ENCODE assay signal across 8 mouse cellular contexts in the genomic region with DNA sequence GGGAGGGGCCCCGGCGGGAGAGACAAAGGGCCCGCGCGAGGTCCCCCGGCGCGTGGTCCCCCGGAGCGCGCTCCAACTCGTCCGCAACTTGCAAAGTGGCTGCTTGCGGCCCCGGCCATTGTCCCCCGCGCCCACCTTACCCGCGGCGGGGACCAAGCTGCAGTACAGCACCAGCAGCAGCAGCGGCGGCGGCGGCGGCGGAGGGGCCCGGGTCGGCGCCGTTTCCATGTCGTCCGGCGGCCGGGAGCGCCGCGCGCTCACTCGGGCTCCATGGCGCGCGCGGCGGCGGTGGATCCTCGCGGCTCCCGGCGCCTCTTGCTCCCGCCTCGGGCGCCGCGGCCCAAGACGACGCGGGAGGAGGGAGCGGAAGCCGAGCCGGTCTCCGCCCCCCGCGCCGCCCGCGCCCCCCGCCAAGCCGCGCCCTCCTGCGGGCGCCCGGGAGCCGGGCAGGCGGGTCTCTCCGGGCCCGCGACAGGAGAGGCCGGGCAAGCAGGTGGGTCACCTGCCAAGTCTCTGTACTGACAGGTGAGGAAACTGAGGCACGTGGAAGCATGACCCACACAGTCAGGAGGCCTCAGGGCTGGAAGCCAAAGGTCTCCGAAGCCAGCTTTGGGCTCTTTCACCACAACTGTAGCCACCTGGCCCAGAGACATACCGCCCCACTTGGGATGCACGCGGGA. TPM values are rescaled to one million over a fixed set of nuclear protein-coding genes. Genes with fewer than 3 reads are reported as not detected.
DNase-seq lines count a peak whose midpoint lies in the region; ATAC-seq and TF ChIP-seq lines count a peak whose summit lies in the region.

Lrp5 (minus strand) TSS at position 350 of the 680 bp plus-strand sequence.

- H3K9me3 ChIP-seq in hindbrain, embryonic 14.5 days (ENCODE audit: control insufficient read depth, low read length), result no peaks in the 10 kb centered on the region
- H3K9me3 ChIP-seq in liver, embryonic 12.5 days (replicated peaks), result no peaks in the 10 kb centered on the region

- H3K27ac ChIP-seq in hindbrain, embryonic 14.5 days, result peak within 1 kb of the TSS; percentile 49; the same call in 1 of the 2 replicates
- H3K27ac ChIP-seq in liver, embryonic 12.5 days, result peak within 1 kb of the TSS; percentile 75

- peak within 1 kb of the TSS; percentile 100 for H3K4me2 ChIP-seq in hindbrain, embryonic 14.5 days (replicated peaks)
- H3K4me2 ChIP-seq in liver, embryonic 12.5 days, result peak within 1 kb of the TSS; percentile 94
- H3K4me2 ChIP-seq in myocyte (ENCODE audit: low read depth), result peak within 1 kb of the TSS; percentile 88

- H3K27me3 ChIP-seq in hindbrain, embryonic 14.5 days (ENCODE audit: control insufficient read depth, insufficient read depth, low read length), result peaks cover 14% of the 10 kb centered on the region
- H3K27me3 ChIP-seq in liver, embryonic 12.5 days (replicated peaks), result peaks cover 33% of the 10 kb centered on the region
- no peaks in the 10 kb centered on the region for H3K27me3 ChIP-seq in myocyte (ENCODE audit: control insufficient read depth, insufficient read depth, insufficient read length)

- WGBS in hindbrain, embryonic 14.5 days, result under 1% methylated on average over 51 of the region's 83 CpGs
- WGBS in liver, embryonic 12.5 days (ENCODE audit: insufficient replicate concordance), result under 1% methylated on average over 73 of the region's 83 CpGs

- H3ac ChIP-seq in myocyte (ENCODE audit: control insufficient read depth, insufficient read length), result peak within 1 kb of the TSS; percentile 80

- DNase-seq in cerebellum, postnatal 14 days, result peak; percentile 35 to 37
- peak; percentile 82 for DNase-seq in adrenal gland, postnatal 14 days
- peak in 1 of 2 experiments; percentile 44 for DNase-seq in gastrocnemius, adult 8-10 months (ENCODE audit: low spot score in 2 of 2)
- DNase-seq in hindbrain, embryonic 14.5 days (ENCODE audit: low spot score), result no peak
- DNase-seq in urinary bladder, postnatal 25 days (ENCODE audit: low spot score), result peak; percentile 60

- no peak for ATAC-seq in cerebellum, adult (ENCODE audit: insufficient number of reproducible peaks, low FRiP score, low TSS enrichment)
- peak; percentile 47; the same call in 1 of the 2 replicates for ATAC-seq in hindbrain, embryonic 14.5 days (ENCODE audit: low FRiP score)
- peak; percentile 14; the same call in 1 of the 2 replicates for ATAC-seq in liver, embryonic 12.5 days

- H3K79me2 ChIP-seq in myocyte (ENCODE audit: control insufficient read depth, insufficient read depth), result peaks cover 39% of the 10 kb centered on the region

- H3K4me1 ChIP-seq in hindbrain, embryonic 14.5 days (replicated peaks; ENCODE audit: control insufficient read depth, insufficient read depth, low read length), result peaks cover 21% of the 10 kb centered on the region
- peaks cover 64% of the 10 kb centered on the region for H3K4me1 ChIP-seq in liver, embryonic 12.5 days

- H3K9ac ChIP-seq in hindbrain, embryonic 14.5 days, result peak within 1 kb of the TSS; percentile 77
- H3K9ac ChIP-seq in liver, embryonic 12.5 days, result peak within 1 kb of the TSS; percentile 79

- TF ChIP-seq POLR2A in myocyte (IDR thresholded peaks at IDR 0.05; ENCODE audit: insufficient read length, low read depth), result peak; percentile 61

- peak within 1 kb of the TSS; percentile 85 for H3K4me3 ChIP-seq in hindbrain, embryonic 14.5 days (replicated peaks; ENCODE audit: low read length)
- peak within 1 kb of the TSS; percentile 73 for H3K4me3 ChIP-seq in liver, embryonic 12.5 days
- H3K4me3 ChIP-seq in myocyte, result peak within 1 kb of the TSS; percentile 46

- H3K36me3 ChIP-seq in hindbrain, embryonic 14.5 days (replicated peaks; ENCODE audit: control insufficient read depth, insufficient read depth), result no peaks in the 10 kb centered on the region
- no peaks in the 10 kb centered on the region for H3K36me3 ChIP-seq in liver, embryonic 12.5 days
- H3K36me3 ChIP-seq in myocyte (ENCODE audit: control insufficient read depth, insufficient read depth), result no peaks in the 10 kb centered on the region

TF ChIP-seq in myocyte, 11 proteins besides CTCF, POLR2A, EP300 and RAD21:
- TF ChIP-seq E2F4 (IDR thresholded peaks at IDR 0.05; ENCODE audit: insufficient read depth) (no peak), REST (IDR thresholded peaks at IDR 0.05; ENCODE audit: insufficient read depth, insufficient read length) (no peak), MYOG (IDR thresholded peaks at IDR 0.05; ENCODE audit: control insufficient read depth in 1 of 3, insufficient read depth in 1 of 3, insufficient read length in 2 of 3, low read depth in 2 of 3) (no peak), MAX (IDR thresholded peaks at IDR 0.05; ENCODE audit: low read depth) (no peak), SRF (IDR thresholded peaks at IDR 0.05; ENCODE audit: control insufficient read depth, insufficient read length, low read depth) (no peak), CEBPB (IDR thresholded peaks at IDR 0.05; ENCODE audit: insufficient read depth, poor library complexity, severe bottlenecking) (no peak)
TF ChIP-seq in myocyte: peak in this region for 0.

RNA-seq across cellular contexts. Expression of gene Lrp5, which starts in this region (rescaled TPM):
- 96.5 and 97.9 TPM in 2 replicates for total RNA-seq in adrenal gland, postnatal 14 days (2021)
- 10 to 100 TPM; 18.5 to 23.0 (median 19.6) TPM for total RNA-seq in gastrocnemius, adult 8-10 months (2022)
- polyA plus RNA-seq in hindbrain, embryonic 14.5 days (2014; fragmentation: Nextera tagmentation; extraction: Ambion mirVana), result 1.4 and 1.8 TPM in 2 replicates
- 2.7 TPM in 2 replicates for polyA plus RNA-seq in liver, embryonic 12.5 days (2016; fragmentation: Nextera tagmentation; extraction: Ambion mirVana)
- 42.5 TPM for polyA plus RNA-seq in myocyte (2012; fragmentation: generic; extraction: Trizol)

Comparison
In these comparisons a context has a peak if more than half of its experiments do, and no peak if none do; other contexts are left out.
1. RNA of gene Lrp5 (polyA plus RNA-seq): 42.5 TPM in myocyte (single experiment); 2.7 TPM in liver, embryonic 12.5 days and 1.4 to 1.8 TPM in hindbrain, embryonic 14.5 days; every median in the first group is over 10 times any median in the second.
2. Peak in every context shown above with its lines, with median percentiles within 50 percentile points of each other: H3K4me2 ChIP-seq and H3K4me3 ChIP-seq.